Mouse (Mus musculus) heart, adult 2 months (tissue): ENCODE measurements around the gene Abhd17a. TPM values are rescaled to one million over a fixed set of nuclear protein-coding genes. Genes with fewer than 3 reads are reported as not detected.

ENCODE experiments used
- DNase-seq, 2 experiments: peaks; one replicate each; pipeline ENCODE4 v3.0.0; 2021
- H3K27ac ChIP-seq: fragments of 200-600 bp; 2 replicates; pipeline ENCODE4 v1.8.1; 2022
- H3K27me3 ChIP-seq: fragments of 200-500 bp; 2 replicates; pipeline ENCODE4 v1.6.1; 2012; ENCODE audit warnings: mild to moderate bottlenecking, low read length, inconsistent platforms, mixed read lengths; ENCODE audit not compliant: control insufficient read depth, insufficient read depth
- H3K36me3 ChIP-seq: fragments of 200-500 bp; 2 replicates; pipeline ENCODE4 v1.6.1; 2012; ENCODE audit warnings: low read length, inconsistent platforms; ENCODE audit not compliant: control insufficient read depth, insufficient read depth
- H3K4me1 ChIP-seq: fragments of 200-500 bp; 2 replicates; pipeline ENCODE4 v1.6.1; 2011; ENCODE audit warnings: low read length; ENCODE audit not compliant: control insufficient read depth, insufficient read depth
- H3K4me3 ChIP-seq: fragments of 200-600 bp; 2 replicates; pipeline ENCODE4 v1.8.1; 2022
- H3K79me2 ChIP-seq: fragments of 200-500 bp; replicated peaks from 2 replicates; pipeline ENCODE4 v1.6.1; 2012; ENCODE audit warnings: mild to moderate bottlenecking, inconsistent platforms, low read length, moderate library complexity, mixed read lengths; ENCODE audit not compliant: control insufficient read depth, insufficient read depth
- H3K9ac ChIP-seq: fragments of 200-500 bp; 2 replicates; pipeline ENCODE4 v1.6.1; 2012; ENCODE audit warnings: low read depth, mild to moderate bottlenecking, control low read depth, inconsistent platforms, low read length, mixed read lengths
- CTCF ChIP-seq: fragments of 200-600 bp; IDR thresholded peaks from 2 replicates; pipeline ENCODE4 v1.8.1; 2022; ENCODE audit warnings: antibody characterized with exemption, mild to moderate bottlenecking, moderate library complexity
- EP300 ChIP-seq: fragments of 200-500 bp; IDR thresholded peaks from 2 replicates; pipeline ENCODE4 v1.6.1; 2011; ENCODE audit warnings: low read depth, low read length, control low read depth; ENCODE audit not compliant: insufficient read depth
- POLR2A ChIP-seq: fragments of 200-500 bp; IDR thresholded peaks from 2 replicates; pipeline ENCODE4 v1.6.1; 2011; ENCODE audit warnings: mild to moderate bottlenecking, low read depth, low read length, control low read depth; ENCODE audit not compliant: insufficient read depth
- WGBS: fragments of 180-500 bp; shearing (Covaris S2); methylation state at CpG from one replicate; pipeline ENCODE4 v1.1.7; 2018; 5-methylcytosine and 5-hydroxymethylcytosine counted together
- intact Hi-C: fragments of 180-260 bp; cut with DNase I; formaldehyde crosslinking; loops from one replicate; pipeline ENCODE4 v1.15.1; 2025
- long read RNA-seq: library from polyadenylated mRNA; stranded (forward); transcript quantifications from one replicate; pipeline ENCODE4 v2.0.0, GENCODE M21; 2021
- polyA plus RNA-seq: library from polyadenylated mRNA; depleted of rRNA; stranded (reverse); fragments of >200 nt; gene quantifications from 2 replicates; pipeline ENCODE4 v1.2.3, GENCODE M21; 2012; rRNA removed
- total RNA-seq, 2 experiments: library from RNA; stranded (reverse); gene quantifications; 2 replicates each; pipeline ENCODE4 v1.2.3; 2021

Abhd17a gene
- total RNA-seq (10 to 100 TPM; 40.2 to 46.9 TPM), polyA plus RNA-seq (67.3 and 80.0 TPM in 2 replicates)
- long read RNA-seq, transcript Abhd17a-201 (5 exons, 1,468 nt) = major isoform, 27 of 108 reads
- long read RNA-seq, partial matches to known transcripts = 8 of 108 reads
- long read RNA-seq, other reads (novel, unspliced or antisense) = 73 of 108 reads

GRCm38 (mm10) chr10:80589879-80590854, at the start of gene Abhd17a:
Gene Abhd17a, minus strand, starts transcription at chr10:80590341.
- Histone ChIP-seq H3K27ac (peak within 1 kb of the TSS; percentile 84), H3K36me3 (no peaks in the 10 kb centered on the region), H3K4me1 (peaks cover 19% of the 10 kb centered on the region), H3K27me3 (no peaks in the 10 kb centered on the region), H3K4me3 (peak within 1 kb of the TSS; percentile 81), H3K9ac (peak within 1 kb of the TSS; percentile 89), H3K79me2 (peaks cover 5% of the 10 kb centered on the region; the same call in 1 of the 2 replicates)
- WGBS = under 1% methylated on average over 73 of the region's 73 CpGs
- TF ChIP-seq EP300 (0 out of 2 replicates have a peak, but pooled peaks have one; percentile 51), CTCF (no peak), POLR2A (peak; percentile 87)
- intact Hi-C loops = no loop called here
- peak; percentile 95 for DNase-seq

- peaks cover 2% of the 10 kb centered on the region; the same call in 1 of the 2 replicates for H3K4me1 ChIP-seq
- peaks cover 12% of the 10 kb centered on the region for H3K79me2 ChIP-seq
- no peaks in the 10 kb centered on the region for H3K36me3 ChIP-seq
- 56% methylated on average over 6 of the region's 6 CpGs for WGBS
- no peaks in the 10 kb centered on the region for H3K27me3 ChIP-seq
- H3K4me3 ChIP-seq = no peak overlapping the region
- TF ChIP-seq EP300 (no peak), CTCF (no peak), POLR2A (no peak)
- no peak overlapping the region for H3K27ac ChIP-seq
- no peak for DNase-seq
- H3K9ac ChIP-seq = no peak overlapping the region
- intact Hi-C loops = no loop called here
Measured at GRCm38 (mm10) chr10:80635345-80635744, 45.2 kb upstream of the Abhd17a start.

DNA sequence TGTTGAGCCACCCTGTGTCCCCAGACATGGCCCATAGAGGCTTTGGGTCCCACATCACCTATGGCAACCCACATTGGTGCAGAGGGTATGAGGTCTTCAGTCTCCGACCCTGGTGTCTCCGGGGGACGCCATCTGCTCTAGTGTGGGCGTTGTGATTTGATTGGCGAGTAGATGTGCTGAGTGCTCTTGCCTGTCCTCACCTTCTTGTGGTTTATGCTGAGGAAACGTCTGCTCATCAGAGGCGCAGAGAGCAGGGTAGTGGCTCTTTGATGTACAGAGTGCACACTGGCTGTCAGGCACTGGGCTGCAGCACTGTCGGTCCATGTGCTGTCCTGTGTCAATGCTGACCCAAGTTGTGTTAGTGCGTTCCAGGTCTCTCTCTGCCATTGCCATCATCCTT, 38.8 kb upstream of the Abhd17a start:
- H3K4me3 ChIP-seq = no peak overlapping the region
- no peak overlapping the region for H3K9ac ChIP-seq
- WGBS = 68% methylated on average over 9 of the region's 9 CpGs
- H3K27me3 ChIP-seq = no peaks in the 10 kb centered on the region
- no peak overlapping the region for H3K27ac ChIP-seq
- DNase-seq = no peak
- intact Hi-C loops = no loop called here
- TF ChIP-seq POLR2A = no peak
- no peak for TF ChIP-seq EP300
- no peak for TF ChIP-seq CTCF
- peaks cover 25% of the 10 kb centered on the region for H3K4me1 ChIP-seq
- H3K79me2 ChIP-seq = peaks cover 18% of the 10 kb centered on the region
- no peaks in the 10 kb centered on the region for H3K36me3 ChIP-seq

GRCm38 (mm10) chr10:80627685-80628084, 37.5 kb upstream of the Abhd17a start:
- Histone ChIP-seq H3K27me3 (no peaks in the 10 kb centered on the region), H3K4me1 (peaks cover 25% of the 10 kb centered on the region), H3K9ac (0 out of 2 replicates have a peak overlapping the region, but pooled peaks have one; percentile 3), H3K79me2 (peaks cover 18% of the 10 kb centered on the region), H3K36me3 (no peaks in the 10 kb centered on the region), H3K27ac (no peak overlapping the region), H3K4me3 (no peak overlapping the region)
- TF ChIP-seq CTCF (no peak), EP300 (no peak)
- intact Hi-C loops = no loop called here
- DNase-seq = peak; percentile 62 to 71
- 28% methylated on average over 2 of the region's 2 CpGs for WGBS

DNA sequence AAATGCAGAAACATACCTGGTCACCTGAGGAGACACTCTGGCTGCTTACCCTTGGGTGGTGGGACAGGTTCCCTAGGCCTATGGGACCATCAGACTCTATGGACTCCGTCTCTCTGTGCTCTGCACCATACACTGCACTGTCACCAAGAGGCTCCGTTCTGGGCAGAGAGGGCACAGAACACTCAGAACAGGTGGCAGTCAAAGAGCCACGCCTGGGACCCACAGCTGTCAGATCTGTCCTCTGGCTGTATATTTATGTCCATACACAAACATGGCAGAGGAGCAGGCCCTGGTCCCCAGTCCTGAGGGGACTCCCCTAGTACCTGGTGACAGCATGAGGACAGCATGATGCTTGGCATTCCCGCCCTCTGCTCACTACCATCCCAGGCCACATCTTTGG, 35.6 kb upstream of the Abhd17a start:
- 83% methylated on average over 4 of the region's 4 CpGs for WGBS
- peaks cover 25% of the 10 kb centered on the region for H3K4me1 ChIP-seq
- no peak overlapping the region for H3K9ac ChIP-seq

More for the DNA sequence above, 35.6 kb upstream of the Abhd17a start:
- Histone ChIP-seq H3K27ac (no peak overlapping the region), H3K4me3 (no peak overlapping the region), H3K27me3 (no peaks in the 10 kb centered on the region), H3K79me2 (peaks cover 8% of the 10 kb centered on the region), H3K36me3 (no peaks in the 10 kb centered on the region)
- intact Hi-C loops = loop anchor here (2.0 kb wide), 1 partner anchor 29 kb away; no protein-coding TSS in a partner anchor
- no peak for TF ChIP-seq POLR2A
- TF ChIP-seq EP300 = no peak
- TF ChIP-seq CTCF = no peak
- no peak for DNase-seq
